Mouse (Mus musculus) fibroblast of lung, adult 2 months (primary cell): ENCODE data around the gene Calcr.
"Not testable (repeated sequence)": the region's sequence is repeated elsewhere in the genome, so short reads cannot be mapped to it uniquely, and the experiment has no call there.

Experiments used
- DNase-seq: peaks from one replicate; pipeline ENCODE4 v3.0.0-alpha.2; 2011; ENCODE audit warnings: low read depth

Calcr gene

GRCm38 (mm10) chr6:3764230-3764764 is at the start of gene Calcr:
Calcr (minus strand) TSS chr6:3764714.
- DNase-seq: no peak

DNA sequence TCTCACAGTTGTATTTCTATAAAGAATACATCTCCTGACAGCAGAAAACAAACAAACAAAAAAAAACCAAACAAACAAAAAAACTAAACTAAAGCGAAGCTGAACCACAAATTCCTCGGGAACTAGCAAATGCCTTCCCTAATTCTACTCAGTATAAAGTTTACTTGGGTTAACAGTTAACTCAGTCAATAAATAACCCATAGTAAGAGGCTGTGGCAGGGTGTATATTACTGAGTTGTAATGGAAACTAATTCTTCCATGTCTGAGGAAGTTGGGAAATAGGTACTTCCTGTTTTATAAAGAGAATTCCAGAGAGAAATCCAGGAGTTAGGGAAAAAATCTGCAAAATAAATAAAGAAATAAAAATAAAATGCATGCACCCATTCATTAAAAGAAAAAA is 3.0 kb upstream of the Calcr start:
- no peak for DNase-seq

- DNase-seq: no peak
Measured at GRCm38 (mm10) chr6:3763171-3763967, 1.1 kb downstream of the Calcr start.

DNA sequence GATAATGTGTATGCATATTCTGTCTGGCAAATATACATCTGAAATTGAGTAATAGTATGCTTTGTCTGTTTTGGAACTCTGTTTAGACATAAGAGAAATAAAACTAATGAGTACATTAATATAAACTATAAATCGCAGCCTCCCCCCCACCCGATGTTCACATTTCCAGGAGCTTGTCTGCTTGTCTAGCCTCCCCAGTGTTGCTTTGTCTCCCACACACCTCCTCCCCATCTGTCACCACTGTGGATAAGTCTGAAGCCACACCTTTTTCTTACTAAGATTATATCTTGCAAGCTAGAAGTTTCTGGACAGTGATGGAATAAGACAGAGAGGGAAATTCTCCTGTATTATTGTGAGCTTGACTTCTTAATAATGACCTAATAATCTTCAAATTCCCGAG is 12.9 kb downstream of the Calcr start:
- DNase-seq: no peak

GRCm38 (mm10) chr6:3749624-3750023 is 14.9 kb downstream of the Calcr start:
- DNase-seq: no peak

DNA sequence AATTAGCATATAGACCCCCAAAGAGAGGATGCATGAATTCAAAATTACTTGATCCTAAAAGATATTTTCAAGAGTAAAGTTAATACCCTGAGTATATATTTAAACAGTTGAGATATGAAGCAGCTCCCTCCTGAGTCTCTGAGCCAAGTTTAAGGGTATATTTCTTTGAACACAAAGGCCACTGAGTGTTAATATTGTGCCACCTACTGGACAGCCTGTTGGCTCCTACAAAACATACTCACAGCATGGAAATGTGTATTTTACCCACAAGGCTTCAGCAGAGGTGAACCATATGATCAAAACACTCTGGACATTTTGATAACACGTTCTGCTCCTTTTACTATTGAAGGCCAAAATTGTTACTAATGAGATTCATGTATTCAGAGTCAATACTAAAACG is 19.0 kb downstream of the Calcr start:
- DNase-seq: no peak

- no peak for DNase-seq
Measured at GRCm38 (mm10) chr6:3741996-3742713, 22.4 kb downstream of the Calcr start.

DNA sequence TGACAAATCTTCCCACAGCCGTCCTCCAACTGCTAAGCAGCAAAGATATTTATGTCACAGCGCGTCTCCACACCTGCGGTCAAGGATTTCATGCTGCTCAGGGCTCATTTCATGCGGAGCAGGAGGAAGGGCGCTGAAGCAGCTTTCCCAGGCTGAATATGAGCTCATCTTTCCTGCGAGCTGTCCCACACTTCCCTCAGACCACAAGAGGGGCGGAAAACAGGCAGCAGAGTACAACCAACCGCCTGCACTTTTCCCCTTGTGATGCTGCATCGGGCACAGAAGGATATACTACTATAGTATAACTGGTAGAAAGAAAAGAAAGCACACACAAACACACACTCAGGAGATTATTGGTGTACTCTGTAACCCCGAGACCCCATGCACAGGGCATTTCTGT is 23.2 kb downstream of the Calcr start:
- DNase-seq: no peak

DNA sequence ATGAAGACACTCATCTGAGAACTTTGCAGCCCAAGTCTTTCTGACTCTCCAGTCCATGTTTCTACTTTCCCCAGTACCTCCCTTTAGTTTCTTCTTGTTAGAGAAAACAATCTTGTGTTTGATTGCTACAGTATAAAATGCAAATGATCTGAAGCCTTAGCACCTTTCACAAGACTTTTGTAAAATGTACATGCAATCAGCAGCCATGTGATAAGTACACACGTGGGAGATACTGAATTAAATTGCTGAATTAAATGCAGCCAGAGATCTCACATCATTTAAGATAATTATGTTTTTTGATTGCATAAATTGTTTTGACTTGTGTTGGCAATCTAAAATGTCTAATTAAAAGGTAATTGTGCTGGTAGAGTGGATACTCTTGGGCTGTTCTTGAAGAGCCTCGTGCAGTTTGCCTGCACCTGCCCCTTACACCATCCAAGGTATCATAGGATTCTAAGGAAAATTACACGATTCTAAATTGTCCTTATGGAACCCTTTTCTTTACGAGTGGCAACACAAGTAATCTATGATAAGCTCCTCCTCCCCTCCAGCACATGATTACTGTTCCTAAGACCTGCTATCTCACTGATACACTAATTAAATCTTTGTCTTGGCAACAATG is 34.2 kb downstream of the Calcr start:
- DNase-seq: no peak

- DNase-seq: no peak
Measured at GRCm38 (mm10) chr6:3688087-3688642, 76.3 kb downstream of the Calcr start.

GRCm38 (mm10) chr6:3678286-3678685 is 86.2 kb downstream of the Calcr start:
- not testable (repeated sequence) for DNase-seq

GRCm38 (mm10) chr6:3677806-3678205 is 86.7 kb downstream of the Calcr start:
- DNase-seq: no peak

DNA sequence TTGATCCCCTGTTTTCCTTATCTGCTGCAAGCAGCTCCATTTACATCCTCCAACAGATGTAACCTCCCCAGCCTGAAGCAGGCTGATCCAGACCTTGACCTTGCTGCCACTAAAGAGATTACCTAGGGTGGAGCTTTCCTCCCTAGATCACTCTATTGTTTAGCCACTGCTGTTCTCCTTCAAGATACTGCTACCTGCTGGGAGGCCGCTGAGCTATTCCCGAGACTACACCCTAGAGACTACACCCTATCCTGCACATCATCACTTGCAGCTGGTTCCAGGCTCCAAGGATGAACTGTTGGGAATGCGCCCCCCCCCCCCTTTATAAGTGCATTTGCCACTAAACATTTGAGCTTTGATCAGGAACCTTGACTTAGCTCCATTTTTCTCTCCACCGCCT is 92.6 kb downstream of the Calcr start:
- DNase-seq: not testable (repeated sequence)

DNA sequence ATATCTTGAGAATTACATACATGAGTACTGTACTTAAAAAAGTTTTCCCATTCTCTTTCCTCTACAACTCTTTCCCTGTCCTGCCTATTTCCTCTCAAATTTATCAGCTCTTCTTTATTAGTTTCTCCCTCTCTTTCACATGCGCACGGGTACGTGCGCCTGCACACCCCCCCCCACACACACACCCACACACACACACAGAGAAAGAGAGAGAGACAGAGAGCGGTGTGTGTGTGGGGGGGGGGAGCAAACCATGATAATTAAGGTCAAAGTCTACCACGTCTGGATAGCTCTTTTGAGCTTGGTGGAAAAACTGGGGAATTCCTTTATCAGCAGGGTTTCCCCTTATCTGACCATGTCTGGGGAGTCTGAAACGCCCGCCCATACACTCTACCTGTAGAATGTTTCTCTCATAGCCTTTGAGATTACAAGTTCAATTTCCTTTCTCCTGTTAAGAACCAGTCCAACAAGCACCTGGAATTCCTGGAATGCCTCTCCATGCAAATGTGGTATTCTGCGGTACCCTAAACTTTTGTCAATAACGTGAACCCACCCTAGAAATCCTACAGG is 100.3 kb downstream of the Calcr start:
- no peak for DNase-seq

GRCm38 (mm10) chr6:3658405-3658804 is 106.1 kb downstream of the Calcr start:
- DNase-seq: no peak
